Mouse (Mus musculus) liver, embryonic 16.5 days (tissue): ENCODE results near the gene Mdfic. TPM values are rescaled to one million over a fixed set of nuclear protein-coding genes. Genes with fewer than 3 reads are reported as not detected.
A peak's percentile ranks its signal among the peaks of the same experiment; 100 is the strongest.
"Not testable (repeated sequence)": the region's sequence is repeated elsewhere in the genome, so short reads cannot be mapped to it uniquely, and the experiment has no call there.

Experiments used
- ATAC-seq: fragments of 200-750 bp; cut with Nextera tagmentation; 2 replicates; pipeline ENCODE4 v1.8.0; 2017; ENCODE audit warnings: low read depth, mild to moderate bottlenecking, moderate number of reproducible peaks, moderate library complexity
- H3K27ac ChIP-seq: fragments of 300-500 bp; sonication (generic); 2 replicates; pipeline ENCODE4 v1.5.1; 2014; ENCODE audit warnings: mild to moderate bottlenecking, low read length
- H3K27me3 ChIP-seq: fragments of 300-500 bp; sonication (generic); 2 replicates; pipeline ENCODE4 v1.6.1; 2014; ENCODE audit warnings: low read depth, low read length, mixed read lengths; ENCODE audit not compliant: control insufficient read depth, insufficient read depth
- H3K36me3 ChIP-seq: fragments of 300-500 bp; sonication (generic); 2 replicates; pipeline ENCODE4 v1.6.1; 2014; ENCODE audit warnings: mild to moderate bottlenecking; ENCODE audit not compliant: control insufficient read depth, insufficient read depth
- H3K4me1 ChIP-seq: fragments of 300-500 bp; sonication (generic); 2 replicates; pipeline ENCODE4 v1.6.1; 2014; ENCODE audit warnings: low read depth, low read length, mixed read lengths; ENCODE audit not compliant: control insufficient read depth
- H3K4me2 ChIP-seq: fragments of 300-500 bp; sonication (generic); 2 replicates; pipeline ENCODE4 v1.6.1; 2014; ENCODE audit warnings: low read depth, low read length, mixed read lengths
- H3K4me3 ChIP-seq: fragments of 300-500 bp; sonication (generic); 2 replicates; pipeline ENCODE4 v1.5.1; 2014; ENCODE audit warnings: low read depth, mild to moderate bottlenecking, low read length
- H3K9ac ChIP-seq: fragments of 300-500 bp; sonication (generic); 2 replicates; pipeline ENCODE4 v1.6.1; 2014; ENCODE audit warnings: low read depth, low read length
- H3K9me3 ChIP-seq: fragments of 300-500 bp; sonication (generic); replicated peaks from 2 replicates; pipeline ENCODE4 v1.6.1; 2016; ENCODE audit warnings: low read length; ENCODE audit not compliant: control insufficient read depth
- WGBS: fragments of 180-500 bp; shearing (Covaris S2); extraction: QIAGEN DNeasy Blood & Tissue Kit; methylation state at CpG from one replicate; pipeline ENCODE4 v1.1.7; 2014; ENCODE audit not compliant: insufficient replicate concordance; 5-methylcytosine and 5-hydroxymethylcytosine counted together
- polyA plus RNA-seq: library from polyadenylated mRNA; unstranded; fragments of >200 nt; fragmentation: Nextera tagmentation; extraction: Ambion mirVana; gene quantifications from 2 replicates; pipeline ENCODE4 v1.2.1, GENCODE M21; 2015

The Mdfic gene
- polyA plus RNA-seq, result 0.89 and 1.1 TPM in 2 replicates

GRCm38 (mm10) chr6:15720461-15720817 is at the start of gene Mdfic:
Gene Mdfic, plus strand, starts transcription at chr6:15720661.
- H3K4me1 ChIP-seq, result no peaks in the 10 kb centered on the region
- ATAC-seq, result peak; percentile 49
- peak within 1 kb of the TSS; percentile 49 for H3K4me2 ChIP-seq
- no peaks in the 10 kb centered on the region for H3K9me3 ChIP-seq
- peak within 1 kb of the TSS; percentile 66 for H3K4me3 ChIP-seq
- H3K36me3 ChIP-seq, result no peaks in the 10 kb centered on the region
- peaks cover 4% of the 10 kb centered on the region; the same call in 1 of the 2 replicates for H3K27me3 ChIP-seq
- H3K27ac ChIP-seq, result peak within 1 kb of the TSS; percentile 43; the same call in 1 of the 2 replicates
- H3K9ac ChIP-seq, result peak within 1 kb of the TSS; percentile 53
- 2% methylated on average over 16 of the region's 16 CpGs for WGBS

DNA sequence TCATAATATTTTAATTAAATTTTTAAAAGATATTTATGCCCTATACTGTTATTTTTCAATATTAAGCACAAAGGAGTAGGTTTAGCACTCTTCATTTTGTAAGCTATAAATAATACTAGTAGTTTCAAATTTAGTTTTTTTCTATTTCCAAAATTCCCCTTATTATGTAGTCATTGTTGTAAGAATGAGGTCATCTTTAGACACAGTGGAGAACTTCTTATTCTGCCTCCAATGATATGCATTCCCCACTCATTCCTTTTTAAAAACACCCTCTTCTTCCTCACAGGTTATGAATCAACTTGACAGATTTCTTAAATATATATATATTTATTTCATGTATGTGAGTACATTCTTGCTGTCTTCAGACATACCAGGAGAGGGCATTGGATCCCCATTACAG is 49.1 kb upstream of the Mdfic start:
- Histone ChIP-seq H3K9ac (no peak overlapping the region), H3K9me3 (no peaks in the 10 kb centered on the region), H3K4me3 (no peak overlapping the region), H3K4me1 (no peaks in the 10 kb centered on the region), H3K36me3 (no peaks in the 10 kb centered on the region), H3K27me3 (no peaks in the 10 kb centered on the region), H3K27ac (no peak overlapping the region), H3K4me2 (no peak overlapping the region)
- ATAC-seq, result no peak

DNA sequence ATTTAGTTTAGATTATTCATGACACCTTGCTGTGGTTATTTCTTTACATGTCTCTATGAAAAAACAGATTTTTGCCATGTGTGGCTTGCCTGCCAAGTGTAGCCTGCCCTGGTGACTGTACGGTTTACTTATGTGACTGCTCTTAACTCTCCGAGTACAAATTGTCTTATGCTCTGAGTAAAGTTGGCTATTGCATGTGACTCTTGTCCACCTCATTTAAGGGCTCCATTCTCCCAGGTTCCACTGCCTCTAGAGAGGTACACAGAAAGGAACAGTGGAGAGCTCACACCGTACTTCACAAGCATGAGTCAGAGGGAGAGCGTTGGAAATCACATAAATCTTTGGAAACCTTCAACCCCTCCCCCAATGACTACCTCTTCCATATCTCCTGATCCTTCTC is 10.4 kb upstream of the Mdfic start:
- 69% methylated on average over 4 of the region's 4 CpGs for WGBS
- ATAC-seq, result no peak

DNA sequence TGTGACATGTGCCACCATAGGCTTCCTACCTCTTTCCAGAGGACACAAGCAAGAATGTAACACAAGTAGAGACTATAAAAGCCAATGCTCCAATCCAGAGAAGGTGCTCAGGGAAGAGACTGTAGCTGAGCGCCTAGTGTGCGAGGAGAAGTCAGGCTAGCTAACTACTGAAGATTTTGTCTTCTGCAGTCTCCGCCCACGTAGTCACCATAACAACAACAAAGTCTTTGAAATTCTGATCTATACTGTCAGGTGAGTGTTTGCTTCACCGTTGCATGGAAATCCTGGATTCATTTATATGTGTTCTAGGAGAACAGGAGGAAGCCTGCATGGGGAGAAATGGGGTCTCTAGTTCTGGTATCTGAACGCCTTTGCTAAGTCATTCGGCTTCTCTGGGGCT is 9.8 kb upstream of the Mdfic start:
- no peaks in the 10 kb centered on the region for H3K27me3 ChIP-seq
- ATAC-seq, result no peak
- no peaks in the 10 kb centered on the region for H3K4me1 ChIP-seq
- H3K27ac ChIP-seq, result no peak overlapping the region
- no peaks in the 10 kb centered on the region for H3K9me3 ChIP-seq
- no peaks in the 10 kb centered on the region for H3K36me3 ChIP-seq
- no peak overlapping the region for H3K4me2 ChIP-seq
- no peak overlapping the region for H3K9ac ChIP-seq
- no peak overlapping the region for H3K4me3 ChIP-seq
- WGBS, result 78% methylated on average over 7 of the region's 7 CpGs

More for the DNA sequence above, 10.4 kb upstream of the Mdfic start:
- Histone ChIP-seq H3K9me3 (no peaks in the 10 kb centered on the region), H3K4me3 (no peak overlapping the region), H3K36me3 (no peaks in the 10 kb centered on the region), H3K4me2 (no peak overlapping the region), H3K27me3 (no peaks in the 10 kb centered on the region), H3K27ac (no peak overlapping the region), H3K9ac (no peak overlapping the region), H3K4me1 (no peaks in the 10 kb centered on the region)

GRCm38 (mm10) chr6:15712860-15713385 is 7.5 kb upstream of the Mdfic start:
- H3K27ac ChIP-seq, result no peak overlapping the region
- WGBS, result 69% methylated on average over 2 of the region's 2 CpGs
- no peaks in the 10 kb centered on the region for H3K4me1 ChIP-seq
- no peak overlapping the region for H3K4me2 ChIP-seq
- H3K36me3 ChIP-seq, result no peaks in the 10 kb centered on the region
- no peak overlapping the region for H3K9ac ChIP-seq
- no peak for ATAC-seq
- no peaks in the 10 kb centered on the region for H3K9me3 ChIP-seq
- no peaks in the 10 kb centered on the region for H3K27me3 ChIP-seq
- no peak overlapping the region for H3K4me3 ChIP-seq

DNA sequence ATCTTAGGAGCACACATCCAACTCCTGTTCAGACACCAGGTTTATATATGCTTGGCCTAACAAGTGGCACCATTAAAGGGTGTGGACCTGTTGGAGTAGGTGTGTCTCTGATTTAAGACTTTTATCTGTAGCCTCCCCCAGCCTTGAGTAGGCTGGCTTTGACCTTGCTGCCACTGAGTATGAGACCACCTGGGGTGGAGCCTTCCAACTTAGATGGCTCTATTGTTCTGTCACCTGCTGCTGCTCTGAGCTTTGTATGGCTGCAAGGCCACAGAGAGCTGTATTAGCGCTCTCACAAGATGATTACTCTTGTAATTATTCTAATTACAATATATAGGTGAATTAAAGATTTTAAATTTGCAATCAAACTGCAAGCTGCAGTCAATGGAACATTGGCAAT is 6.4 kb upstream of the Mdfic start:
- not testable (repeated sequence) for H3K4me3 ChIP-seq, H3K9ac ChIP-seq, H3K27ac ChIP-seq, ATAC-seq, H3K4me1 ChIP-seq, H3K36me3 ChIP-seq, H3K4me2 ChIP-seq, H3K9me3 ChIP-seq, H3K27me3 ChIP-seq
- WGBS, result 77% methylated on average over 1 of the region's 1 CpGs

DNA sequence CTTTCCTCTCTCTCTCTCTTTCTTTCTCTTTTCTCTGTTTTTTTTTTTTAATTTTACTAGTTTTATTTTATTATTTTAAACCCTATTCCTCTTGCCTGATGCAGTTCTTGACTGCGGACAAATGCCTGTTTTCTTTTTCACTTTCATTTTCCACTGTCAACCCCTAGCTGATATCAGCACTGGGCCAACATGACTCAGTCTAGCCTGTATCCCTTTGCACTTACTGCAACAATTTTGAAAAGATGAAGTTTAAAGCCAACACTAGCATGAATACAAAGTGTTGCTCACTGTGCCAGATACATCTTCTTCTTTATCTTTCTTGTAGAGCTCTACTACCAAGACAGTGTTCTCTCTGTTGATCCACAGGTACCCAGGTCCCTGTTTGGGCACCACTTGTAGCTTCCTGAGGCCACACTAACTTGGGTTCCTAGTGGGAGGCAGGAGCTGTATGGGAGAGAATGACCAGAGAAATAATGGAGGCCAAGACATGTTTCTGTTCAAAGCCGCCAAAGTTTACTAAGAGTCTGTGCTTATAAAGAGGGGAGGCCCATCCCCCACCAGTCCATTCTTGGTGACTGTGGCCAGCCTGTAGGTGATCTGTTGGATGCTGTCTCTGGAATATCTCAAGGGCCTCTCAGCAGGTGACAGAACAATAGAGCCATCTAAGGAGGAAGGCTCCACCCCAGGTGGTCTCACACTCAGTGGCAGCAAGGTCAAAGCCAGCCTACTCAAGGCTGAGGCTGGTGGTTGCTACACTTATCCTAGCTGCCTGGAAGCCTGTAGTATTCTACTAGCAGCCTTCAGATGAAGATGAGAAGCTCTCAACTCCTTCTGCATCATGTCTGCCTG is 5.2 kb upstream of the Mdfic start:
- Histone ChIP-seq H3K27ac (no peak overlapping the region), H3K36me3 (no peaks in the 10 kb centered on the region), H3K9ac (no peak overlapping the region), H3K4me1 (no peaks in the 10 kb centered on the region), H3K4me2 (no peak overlapping the region), H3K27me3 (no peaks in the 10 kb centered on the region), H3K4me3 (no peak overlapping the region), H3K9me3 (no peaks in the 10 kb centered on the region)
- ATAC-seq, result no peak
- 78% methylated on average over 2 of the region's 2 CpGs for WGBS

DNA sequence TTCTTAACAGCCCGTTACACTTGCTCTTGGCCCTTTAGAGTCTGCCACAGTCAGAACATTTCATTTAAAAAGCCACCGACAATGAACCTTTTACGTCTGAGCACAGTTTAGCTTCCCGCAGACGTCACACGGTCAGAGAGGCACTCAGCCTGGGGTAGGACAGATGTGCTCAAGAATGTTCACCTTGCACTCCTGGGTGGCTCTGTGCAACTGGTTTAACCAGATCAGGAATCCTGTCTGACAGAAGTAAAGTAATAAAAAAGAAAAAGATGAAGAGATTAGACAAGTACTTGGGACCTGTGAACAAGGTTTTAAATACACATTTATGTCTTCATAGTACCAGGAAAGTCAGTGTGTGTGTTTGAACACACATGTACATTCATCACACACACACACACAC is 542 bp upstream of the Mdfic start:
- H3K4me3 ChIP-seq, result no peak overlapping the region
- no peaks in the 10 kb centered on the region for H3K4me1 ChIP-seq
- no peak overlapping the region for H3K27ac ChIP-seq
- H3K27me3 ChIP-seq, result peaks cover 4% of the 10 kb centered on the region; the same call in 1 of the 2 replicates
- no peak overlapping the region for H3K4me2 ChIP-seq
- H3K36me3 ChIP-seq, result no peaks in the 10 kb centered on the region
- ATAC-seq, result no peak
- no peak overlapping the region for H3K9ac ChIP-seq
- 65% methylated on average over 6 of the region's 6 CpGs for WGBS
- H3K9me3 ChIP-seq, result no peaks in the 10 kb centered on the region
